Mouse (Mus musculus) liver, embryonic 13.5 days (tissue): ENCODE data around the gene Vmn1r206. TPM values are rescaled to one million over a fixed set of nuclear protein-coding genes. Genes with fewer than 3 reads are reported as not detected.
"Not testable (repeated sequence)": the region's sequence is repeated elsewhere in the genome, so short reads cannot be mapped to it uniquely, and the experiment has no call there.

Experiments
- ATAC-seq: fragments of 200-750 bp; cut with Nextera tagmentation; 2 replicates; pipeline ENCODE4 v1.8.0; 2017; ENCODE audit warnings: low read depth, mild to moderate bottlenecking, moderate number of reproducible peaks, moderate library complexity
- DNase-seq: peaks from one replicate; pipeline ENCODE4 v3.0.0; 2022
- H3K27ac ChIP-seq: fragments of 300-500 bp; sonication (generic); 2 replicates; pipeline ENCODE4 v1.5.1; 2015; ENCODE audit warnings: moderate library complexity, mild to moderate bottlenecking, inconsistent platforms
- H3K27me3 ChIP-seq: fragments of 300-500 bp; sonication (generic); 2 replicates; pipeline ENCODE4 v1.6.1; 2015; ENCODE audit warnings: mild to moderate bottlenecking, inconsistent platforms
- H3K36me3 ChIP-seq: fragments of 300-500 bp; sonication (generic); 2 replicates; pipeline ENCODE4 v1.6.1; 2015; ENCODE audit warnings: mild to moderate bottlenecking, inconsistent platforms
- H3K4me1 ChIP-seq: fragments of 300-500 bp; sonication (generic); replicated peaks from 2 replicates; pipeline ENCODE4 v1.6.1; 2015; ENCODE audit warnings: inconsistent platforms
- H3K4me2 ChIP-seq: fragments of 300-500 bp; sonication (generic); 2 replicates; pipeline ENCODE4 v1.6.1; 2015; ENCODE audit warnings: inconsistent platforms, mild to moderate bottlenecking, moderate library complexity
- H3K4me3 ChIP-seq: fragments of 300-500 bp; sonication (generic); replicated peaks from 2 replicates; pipeline ENCODE4 v1.5.1; 2015; ENCODE audit warnings: mild to moderate bottlenecking, inconsistent platforms
- H3K9ac ChIP-seq: fragments of 300-500 bp; sonication (generic); 2 replicates; pipeline ENCODE4 v1.6.1; 2015; ENCODE audit warnings: mild to moderate bottlenecking, inconsistent platforms
- H3K9me3 ChIP-seq: fragments of 300-500 bp; sonication (generic); replicated peaks from 2 replicates; pipeline ENCODE4 v1.6.1; 2016; ENCODE audit warnings: inconsistent platforms
- WGBS: fragments of 180-500 bp; shearing (Covaris S2); methylation state at CpG from one replicate; pipeline ENCODE4 v1.1.7; 2015; ENCODE audit not compliant: insufficient replicate concordance; 5-methylcytosine and 5-hydroxymethylcytosine counted together
- polyA plus RNA-seq: library from polyadenylated mRNA; unstranded; fragments of >200 nt; fragmentation: Nextera tagmentation; extraction: Ambion mirVana; gene quantifications from 2 replicates; pipeline ENCODE4 v1.2.1, GENCODE M21; 2015

The Vmn1r206 gene
- polyA plus RNA-seq, result not detected in 2 replicates

GRCm38 (mm10) chr13:22624151-22624550 lies at the start of gene Vmn1r206:
Vmn1r206 (minus strand) TSS chr13:22624251.
- DNase-seq, H3K9ac ChIP-seq, H3K4me1 ChIP-seq, H3K4me2 ChIP-seq, H3K27me3 ChIP-seq, H3K4me3 ChIP-seq, ATAC-seq, H3K27ac ChIP-seq, H3K36me3 ChIP-seq, H3K9me3 ChIP-seq: not testable (repeated sequence)

GRCm38 (mm10) chr13:22592900-22593299 lies 31.2 kb downstream of the Vmn1r206 start, which contains the start of gene Vmn1r205:
Vmn1r205 (minus strand) TSS chr13:22593000.
- no peaks in the 10 kb centered on the region for H3K9me3 ChIP-seq
- ATAC-seq (no peak), DNase-seq (no peak)
- H3K9ac ChIP-seq, result no peak within 1 kb of the TSS
- no peaks in the 10 kb centered on the region for H3K27me3 ChIP-seq
- H3K27ac ChIP-seq, result no peak within 1 kb of the TSS
- H3K36me3 ChIP-seq, result no peaks in the 10 kb centered on the region
- H3K4me3 ChIP-seq, result no peak within 1 kb of the TSS
- no peak within 1 kb of the TSS for H3K4me2 ChIP-seq
- 63% methylated on average over 3 of the region's 3 CpGs for WGBS
- H3K4me1 ChIP-seq, result no peaks in the 10 kb centered on the region

GRCm38 (mm10) chr13:22583336-22583735 lies 40.7 kb downstream of the Vmn1r206 start:
- not testable (repeated sequence) for H3K4me1 ChIP-seq, H3K36me3 ChIP-seq, ATAC-seq, H3K9ac ChIP-seq, H3K9me3 ChIP-seq, DNase-seq, H3K27ac ChIP-seq, H3K4me3 ChIP-seq, H3K4me2 ChIP-seq, H3K27me3 ChIP-seq
- 67% methylated on average over 14 of the region's 14 CpGs for WGBS

GRCm38 (mm10) chr13:22574911-22575310 lies 49.1 kb downstream of the Vmn1r206 start:
- not testable (repeated sequence) for DNase-seq, H3K4me1 ChIP-seq, H3K4me2 ChIP-seq, H3K9me3 ChIP-seq, ATAC-seq, H3K4me3 ChIP-seq, H3K27me3 ChIP-seq, H3K36me3 ChIP-seq, H3K9ac ChIP-seq, H3K27ac ChIP-seq
- 57% methylated on average over 3 of the region's 3 CpGs for WGBS

Other genes with a start within 250 kb of the Vmn1r206 start
- gene Vmn1r199, start 244.4 kb downstream of the Vmn1r206 start, polyA plus RNA-seq, result not detected in 2 replicates
- not detected in 2 replicates for gene Vmn1r200, start 233.9 kb downstream of the Vmn1r206 start, polyA plus RNA-seq
- gene Vmn1r201, start 152.3 kb downstream of the Vmn1r206 start, polyA plus RNA-seq, result not detected in 2 replicates
- gene Vmn1r202, start 118.9 kb downstream of the Vmn1r206 start, polyA plus RNA-seq, result not detected in 2 replicates
- not detected in 2 replicates for gene Vmn1r203, start 106.1 kb downstream of the Vmn1r206 start, polyA plus RNA-seq
- not detected in 2 replicates for gene Vmn1r204, start 71.1 kb downstream of the Vmn1r206 start, polyA plus RNA-seq
- gene Vmn1r205, start 31.3 kb downstream of the Vmn1r206 start, polyA plus RNA-seq, result not detected in 2 replicates
- not detected in 2 replicates for gene Vmn1r207-ps, start 105.4 kb upstream of the Vmn1r206 start, polyA plus RNA-seq
- not detected in 2 replicates for gene Vmn1r208, start 153.1 kb upstream of the Vmn1r206 start, polyA plus RNA-seq
- not detected in 2 replicates for gene Vmn1r209, start 185.4 kb upstream of the Vmn1r206 start, polyA plus RNA-seq
- gene Vmn1r210, start 207.1 kb upstream of the Vmn1r206 start, polyA plus RNA-seq, result not detected in 2 replicates
- not detected in 2 replicates for gene Vmn1r211, start 233.3 kb upstream of the Vmn1r206 start, polyA plus RNA-seq